In the genomic region with DNA sequence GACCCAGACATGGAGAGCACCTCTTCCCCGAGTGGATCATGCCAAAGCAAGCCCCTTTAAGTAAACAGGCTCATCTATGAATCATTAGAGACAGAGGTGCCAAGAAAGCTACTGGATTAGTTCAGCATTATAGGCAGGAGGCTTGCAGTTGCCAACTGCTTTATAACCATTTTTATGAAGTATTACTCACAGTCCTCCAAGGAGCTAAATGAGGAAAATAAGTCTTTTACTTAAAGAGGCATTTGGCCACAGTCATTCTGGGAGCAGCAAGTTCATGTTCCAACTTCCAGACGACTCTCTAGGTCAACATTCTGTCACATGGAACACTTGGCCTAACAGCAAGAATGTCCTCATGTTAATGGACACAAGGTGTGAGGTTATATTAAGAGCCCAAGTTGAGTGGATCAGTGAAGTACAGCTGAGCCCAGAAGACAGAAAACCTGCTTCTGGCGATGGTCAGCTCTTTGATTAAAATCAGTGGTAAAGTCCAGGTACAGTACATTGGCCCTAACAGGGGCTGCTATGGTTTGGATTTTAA, we compare ENCODE assay signal across 22 mouse cellular contexts.
DNase-seq lines count a peak whose midpoint lies in the region; ATAC-seq lines count a peak whose summit lies in the region.
"Had no signal": no experiment of that assay in that cellular context is flagged by ENCODE, and none has a peak within 500 bp of the region (broad histone marks: within the 10 kb centered on the region; RNA-seq: fewer than 3 reads in every experiment).

No protein-coding gene starts in this region.

- no peaks in the 10 kb centered on the region for H3K9me3 ChIP-seq in intestine, embryonic 16.5 days (ENCODE audit: control insufficient read depth, low read length)
- H3K9me3 ChIP-seq: embryonic facial prominence, embryonic 15.5 days; forebrain, embryonic 12.5 days; hindbrain, embryonic 10.5 days; neural tube, embryonic 15.5 days had no signal

- H3K9ac ChIP-seq in intestine, embryonic 16.5 days (ENCODE audit: low read depth, low read length) = no peak overlapping the region
- H3K9ac ChIP-seq: embryonic facial prominence, embryonic 15.5 days; forebrain, embryonic 12.5 days; liver, embryonic 14.5 days; neural tube, embryonic 15.5 days had no signal

- no peak for ATAC-seq in intestine, embryonic 16.5 days

- H3K4me1 ChIP-seq in intestine, embryonic 16.5 days (ENCODE audit: control insufficient read depth, insufficient read depth, low read length) = no peaks in the 10 kb centered on the region
- H3K4me1 ChIP-seq: neural tube, embryonic 15.5 days had no signal

- no peak overlapping the region for H3K4me2 ChIP-seq in intestine, embryonic 16.5 days (ENCODE audit: low read depth, low read length)
- H3K4me2 ChIP-seq: embryonic facial prominence, embryonic 15.5 days; forebrain, embryonic 12.5 days; neural tube, embryonic 15.5 days had no signal

- 64% methylated on average over 3 of the region's 3 CpGs for WGBS in intestine, embryonic 16.5 days

- H3K4me3 ChIP-seq in intestine, embryonic 16.5 days (ENCODE audit: low read length) = no peak overlapping the region
- H3K4me3 ChIP-seq: embryonic facial prominence, embryonic 15.5 days; forebrain, embryonic 12.5 days; hindbrain, embryonic 10.5 days; myocyte; neural tube, embryonic 15.5 days had no signal

- H3K36me3 ChIP-seq in intestine, embryonic 16.5 days (ENCODE audit: control insufficient read depth, insufficient read depth, low read length) = no peaks in the 10 kb centered on the region
- H3K36me3 ChIP-seq: embryonic facial prominence, embryonic 15.5 days; forebrain, embryonic 12.5 days; hindbrain, embryonic 10.5 days; neural tube, embryonic 15.5 days had no signal

- peak; percentile 62 for DNase-seq in heart, adult 8-10 months (ENCODE audit: low spot score)
- no peak for DNase-seq in heart, postnatal 25 days (ENCODE audit: low spot score)
- peak; percentile 22 to 67 for DNase-seq in lung, adult 18-20 months
- DNase-seq in lung, postnatal 14 days = no peak
- DNase-seq in heart, postnatal 10 days = peak; percentile 52 to 71
- DNase-seq in skeletal muscle tissue, adult 2 months (ENCODE audit: low read depth, low spot score) = peak; percentile 37
- no peak for DNase-seq in layer of hippocampus, adult 9-11 months
- DNase-seq: adrenal gland, adult 2 months; cerebellum, postnatal 10 days; embryo, embryonic 11 days; kidney, postnatal 25 days; midbrain, embryonic 14.5 days; right cerebral cortex, postnatal 4 days; thymus, postnatal 4 days had no signal

- no peak overlapping the region for H3K27ac ChIP-seq in intestine, embryonic 16.5 days (ENCODE audit: low read length)
- H3K27ac ChIP-seq: embryonic facial prominence, embryonic 15.5 days; forebrain, embryonic 12.5 days; hindbrain, embryonic 10.5 days; liver, embryonic 14.5 days; macrophage; neural tube, embryonic 15.5 days had no signal

- H3K27me3 ChIP-seq in intestine, embryonic 16.5 days (replicated peaks; ENCODE audit: control insufficient read depth, insufficient read depth, low read length) = no peaks in the 10 kb centered on the region
- H3K27me3 ChIP-seq: embryonic facial prominence, embryonic 15.5 days; forebrain, embryonic 12.5 days; neural tube, embryonic 15.5 days had no signal

- intact Hi-C loops in heart, postnatal 25 days (cut with DNase I) = loop anchor here (5.0 kb wide), 1 partner anchor 53 kb away; no protein-coding TSS in a partner anchor
- intact Hi-C loops in heart, postnatal 10 days (cut with DNase I) = no loop called here

Comparison
In these comparisons a context has a peak if more than half of its experiments do, and no peak if none do; other contexts are left out.
1. DNase-seq: peak in heart, adult 8-10 months (single experiment), lung, adult 18-20 months (2 of 2), heart, postnatal 10 days (2 of 2) and skeletal muscle tissue, adult 2 months (single experiment); none in heart, postnatal 25 days (single experiment), lung, postnatal 14 days (single experiment) and layer of hippocampus, adult 9-11 months (single experiment).